Mouse (Mus musculus) heart, embryonic 10.5 days (tissue): ENCODE data around the gene Hoxc4. TPM values are rescaled to one million over a fixed set of nuclear protein-coding genes. Genes with fewer than 3 reads are reported as not detected.

Experiments used
- DNase-seq: peaks from one replicate; pipeline ENCODE4 v3.0.0-alpha.2; 2017; ENCODE audit warnings: low spot score
- H3K27ac ChIP-seq: fragments of 300-500 bp; sonication (generic); 2 replicates; pipeline ENCODE4 v1.5.1; 2016; ENCODE audit warnings: mild to moderate bottlenecking
- H3K27me3 ChIP-seq: fragments of 300-500 bp; sonication (generic); 2 replicates; pipeline ENCODE4 v1.6.1; 2016; ENCODE audit warnings: mild to moderate bottlenecking; ENCODE audit not compliant: poor library complexity, insufficient read depth, severe bottlenecking
- H3K36me3 ChIP-seq: fragments of 300-500 bp; sonication (generic); 2 replicates; pipeline ENCODE4 v1.6.1; 2016; ENCODE audit warnings: mild to moderate bottlenecking, moderate library complexity
- H3K4me1 ChIP-seq: fragments of 300-500 bp; sonication (generic); 2 replicates; pipeline ENCODE4 v1.6.1; 2016; ENCODE audit warnings: mild to moderate bottlenecking
- H3K4me3 ChIP-seq: fragments of 300-500 bp; sonication (generic); 2 replicates; pipeline ENCODE4 v1.5.1; 2016; ENCODE audit warnings: mild to moderate bottlenecking, moderate library complexity
- H3K9me3 ChIP-seq: fragments of 300-500 bp; sonication (generic); 2 replicates; pipeline ENCODE4 v1.6.1; 2016; ENCODE audit warnings: mild to moderate bottlenecking, moderate library complexity
- WGBS: fragments of 180-500 bp; shearing (Covaris S2); methylation state at CpG from one replicate; pipeline ENCODE4 v1.1.7; 2016; 5-methylcytosine and 5-hydroxymethylcytosine counted together
- polyA plus RNA-seq: library from polyadenylated mRNA; unstranded; fragments of >200 nt; fragmentation: Nextera tagmentation; extraction: Ambion mirVana; gene quantifications from 2 replicates; pipeline ENCODE4 v1.2.1, GENCODE M21; 2016

Hoxc4 gene
- polyA plus RNA-seq, 1 experiment from 2014 or later = 6.6 TPM

DNA sequence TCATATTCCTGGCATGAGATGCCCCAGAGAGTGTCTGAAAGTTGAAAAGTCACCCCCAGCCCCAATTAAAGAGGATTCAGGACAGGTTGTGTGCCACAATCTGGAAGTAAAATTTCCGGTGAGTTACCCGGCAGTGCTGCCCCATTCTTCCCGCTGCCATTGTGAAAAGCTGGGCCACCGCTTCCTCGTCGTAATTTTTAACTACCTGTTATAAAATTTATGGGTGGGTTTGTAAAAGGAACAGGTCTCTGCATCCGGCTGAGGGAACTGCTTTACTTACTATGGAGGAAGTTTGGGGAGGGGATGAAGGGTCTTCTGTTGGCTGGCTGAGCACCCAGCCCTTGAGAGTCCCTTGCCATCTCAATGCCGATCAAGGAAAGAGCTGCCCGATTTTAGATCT is 22.2 kb upstream of the Hoxc4 start:
- peaks cover 32% of the 10 kb centered on the region for H3K4me1 ChIP-seq
- H3K4me3 ChIP-seq = no peak overlapping the region

DNA sequence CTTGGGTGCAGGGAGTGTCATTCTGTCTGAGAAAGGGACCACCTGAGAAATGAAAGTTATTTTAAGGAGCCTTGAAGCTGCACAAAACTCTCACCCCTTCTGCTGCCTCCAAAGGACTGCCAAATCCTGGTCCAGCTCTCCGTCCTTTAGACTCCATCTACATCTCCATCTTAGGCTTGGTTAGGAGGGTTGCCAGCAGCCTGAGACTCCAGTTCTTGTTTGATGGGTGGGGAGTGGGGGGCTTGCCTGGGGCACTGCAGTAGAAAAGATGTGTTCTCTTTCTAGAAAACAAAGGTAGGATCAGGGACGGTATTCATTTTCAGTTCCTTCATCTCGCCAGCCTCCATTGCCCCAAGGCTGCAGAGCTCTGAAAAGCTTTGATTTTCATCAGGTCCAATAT is 21.3 kb upstream of the Hoxc4 start:
- H3K27ac ChIP-seq = no peak overlapping the region
- H3K27me3 ChIP-seq = peaks cover 99% of the 10 kb centered on the region
- H3K36me3 ChIP-seq = no peaks in the 10 kb centered on the region
- no peak for DNase-seq
- no peaks in the 10 kb centered on the region for H3K9me3 ChIP-seq
- H3K4me3 ChIP-seq = no peak overlapping the region
- peaks cover 32% of the 10 kb centered on the region for H3K4me1 ChIP-seq
- WGBS = 0% methylated on average over 3 of the region's 3 CpGs

More for the DNA sequence above, 22.2 kb upstream of the Hoxc4 start:
- no peak for DNase-seq
- H3K27ac ChIP-seq = no peak overlapping the region
- whole genome bisulfite sequencing = 1% methylated on average over 9 of the region's 9 CpGs
- peaks cover 99% of the 10 kb centered on the region for H3K27me3 ChIP-seq
- no peaks in the 10 kb centered on the region for H3K36me3 ChIP-seq
- no peaks in the 10 kb centered on the region for H3K9me3 ChIP-seq

DNA sequence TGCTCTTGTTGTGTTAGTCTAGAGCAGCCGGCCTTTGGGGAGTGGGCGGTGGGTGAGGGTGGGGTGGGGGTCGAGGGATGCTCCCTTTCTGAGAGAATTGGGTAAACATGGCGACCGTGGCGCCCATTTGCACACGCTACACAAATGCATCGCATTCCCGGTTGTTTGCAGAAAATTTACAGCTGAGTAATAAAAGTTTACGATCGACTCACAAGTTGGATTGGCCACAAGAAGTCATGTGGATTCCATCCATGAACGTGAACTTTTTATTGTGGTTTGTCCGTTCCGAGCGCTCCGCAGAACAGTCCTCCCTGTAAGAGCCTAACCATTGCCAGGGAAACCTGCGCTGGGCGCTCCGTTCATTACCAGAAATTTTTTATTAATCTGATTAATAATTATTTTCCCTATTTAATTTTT is 20.8 kb upstream of the Hoxc4 start, which contains the start of gene Hoxc6:
Hoxc6 (plus strand) TSS at position 319 of the 417 bp plus-strand sequence.
- WGBS = 2% methylated on average over 19 of the region's 19 CpGs
- H3K4me1 ChIP-seq = peaks cover 32% of the 10 kb centered on the region

DNA sequence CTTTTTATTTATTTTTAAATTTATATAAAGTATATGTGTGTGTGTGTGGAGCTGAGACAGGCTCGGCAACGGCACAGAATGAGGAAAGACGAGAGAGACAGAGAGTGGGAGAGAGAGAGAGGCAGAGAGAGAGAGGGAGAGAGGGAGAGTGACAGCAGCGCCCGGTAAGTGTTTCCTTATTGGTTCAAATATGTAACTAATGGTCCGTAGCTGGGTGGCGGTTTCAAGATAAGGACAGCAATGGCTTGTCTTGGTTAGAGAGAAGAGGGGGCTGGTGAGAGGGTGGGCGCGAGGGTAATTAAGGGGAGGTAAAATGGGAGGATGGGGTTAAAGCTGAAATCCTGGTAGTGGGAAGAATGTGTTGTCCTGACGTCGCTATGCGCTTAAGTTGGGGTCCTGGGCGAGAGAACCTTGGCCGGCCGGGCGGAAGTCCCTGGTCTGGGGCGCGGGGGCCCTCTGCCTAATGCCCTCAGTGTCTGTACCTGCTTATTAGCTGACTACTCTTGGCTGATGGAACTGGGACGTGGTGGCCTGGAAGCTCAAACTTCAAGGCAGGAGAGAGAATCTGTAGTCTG is 20.0 kb upstream of the Hoxc4 start:
- Histone ChIP-seq H3K4me1 (peaks cover 32% of the 10 kb centered on the region), H3K36me3 (no peaks in the 10 kb centered on the region)

More for the DNA sequence above, 20.8 kb upstream of the Hoxc4 start, which contains the start of gene Hoxc6:
- Histone ChIP-seq H3K27me3 (peaks cover 99% of the 10 kb centered on the region), H3K4me3 (peak within 1 kb of the TSS; percentile 63), H3K27ac (peak within 1 kb of the TSS; percentile 60; the same call in 1 of the 2 replicates), H3K36me3 (no peaks in the 10 kb centered on the region), H3K9me3 (no peaks in the 10 kb centered on the region)
- DNase-seq = no peak

DNA sequence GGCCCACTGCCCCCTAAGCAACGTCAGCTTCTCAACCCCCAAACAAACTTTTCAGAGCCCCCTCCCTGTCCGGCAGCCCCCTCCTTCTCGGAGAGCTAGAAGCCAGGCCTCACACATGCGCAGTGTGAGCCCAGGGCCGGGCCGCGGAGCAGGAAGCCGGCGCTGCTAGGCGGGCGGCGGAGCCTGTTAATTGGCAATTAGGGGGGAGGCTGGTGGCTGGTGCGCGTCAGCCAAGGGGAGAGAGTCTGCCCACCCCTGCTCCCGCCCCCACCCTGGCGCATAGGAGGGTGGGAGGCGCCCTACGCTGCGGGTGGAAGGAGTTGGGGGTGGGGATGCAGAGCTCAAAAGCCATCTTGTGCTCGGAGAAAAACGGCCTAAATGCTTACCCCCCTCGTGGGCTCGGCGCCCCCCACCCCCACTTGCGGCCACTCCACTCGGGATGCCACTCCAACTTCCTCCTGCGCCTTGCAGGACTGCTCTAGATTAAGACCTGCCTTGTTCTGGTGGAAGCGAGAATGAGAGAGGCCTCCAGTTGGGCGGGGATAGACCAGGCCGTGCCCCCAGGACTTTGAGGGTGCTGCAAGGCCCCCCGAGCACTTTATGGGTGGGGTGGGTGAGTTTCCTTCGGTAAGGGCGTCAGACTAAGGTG is 19.4 kb upstream of the Hoxc4 start:
- H3K36me3 ChIP-seq = no peaks in the 10 kb centered on the region
- peaks cover 100% of the 10 kb centered on the region for H3K27me3 ChIP-seq
- peaks cover 32% of the 10 kb centered on the region for H3K4me1 ChIP-seq
- H3K4me3 ChIP-seq = peak overlapping the region; percentile 63
- no peak for DNase-seq
- H3K27ac ChIP-seq = peak overlapping the region; percentile 60; the same call in 1 of the 2 replicates
- WGBS = under 1% methylated on average over 33 of the region's 33 CpGs
- H3K9me3 ChIP-seq = no peaks in the 10 kb centered on the region

More for the DNA sequence above, 20.0 kb upstream of the Hoxc4 start:
- 0% methylated on average over 19 of the region's 19 CpGs for WGBS
- Histone ChIP-seq H3K27ac (peak overlapping the region; percentile 60; the same call in 1 of the 2 replicates), H3K9me3 (no peaks in the 10 kb centered on the region), H3K27me3 (peaks cover 100% of the 10 kb centered on the region), H3K4me3 (peak overlapping the region; percentile 63)
- no peak for DNase-seq

DNA sequence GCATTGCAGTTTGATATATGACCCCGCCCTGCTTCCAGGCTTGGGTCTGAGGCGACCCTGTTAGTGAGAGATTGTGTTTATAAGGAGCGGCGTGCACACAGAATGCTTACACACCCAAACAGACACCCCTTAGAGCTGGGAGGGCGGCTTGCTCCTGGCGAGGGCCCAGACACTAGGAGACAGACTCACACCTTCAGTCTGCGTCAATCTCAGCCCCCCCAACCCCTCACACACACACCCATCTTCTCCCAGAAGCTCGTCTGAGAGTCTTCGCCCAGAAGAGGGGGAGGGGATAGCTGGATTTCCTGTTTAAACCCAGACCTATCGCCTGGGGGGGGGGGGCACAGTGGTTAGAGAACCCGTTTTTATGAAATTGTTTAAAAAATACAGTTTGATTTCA is 18.8 kb upstream of the Hoxc4 start:
- H3K36me3 ChIP-seq = no peaks in the 10 kb centered on the region
- peaks cover 32% of the 10 kb centered on the region for H3K4me1 ChIP-seq
- peak overlapping the region; percentile 63 for H3K4me3 ChIP-seq
- no peak overlapping the region for H3K27ac ChIP-seq
- 2% methylated on average over 11 of the region's 11 CpGs for WGBS
- H3K27me3 ChIP-seq = peaks cover 100% of the 10 kb centered on the region
- no peak for DNase-seq
- no peaks in the 10 kb centered on the region for H3K9me3 ChIP-seq

DNA sequence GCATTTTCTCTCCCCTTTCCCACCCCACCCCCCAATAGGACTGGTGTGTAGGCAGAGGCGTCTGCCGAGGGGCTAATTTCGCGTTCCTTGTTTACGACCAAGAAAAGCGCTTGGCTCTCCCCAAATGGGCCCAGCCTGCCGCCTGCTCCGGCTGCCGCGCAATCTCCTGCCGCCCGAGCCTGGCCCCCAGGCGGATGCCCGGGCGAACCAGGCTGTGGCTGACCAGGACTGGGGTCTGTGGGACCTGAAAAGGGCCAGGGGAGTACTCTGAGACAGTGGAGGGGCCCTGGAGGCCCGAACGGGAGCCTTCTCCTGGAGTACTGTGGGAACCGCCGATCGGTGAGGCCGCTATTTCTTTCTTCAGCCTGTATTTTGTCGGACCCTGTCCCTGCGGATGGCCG is 18.2 kb upstream of the Hoxc4 start:
- no peaks in the 10 kb centered on the region for H3K9me3 ChIP-seq
- peak overlapping the region; percentile 75 for H3K27ac ChIP-seq
- H3K4me3 ChIP-seq = peak overlapping the region; percentile 45
- WGBS = 2% methylated on average over 24 of the region's 24 CpGs
- DNase-seq = no peak
- H3K4me1 ChIP-seq = peaks cover 32% of the 10 kb centered on the region
- H3K36me3 ChIP-seq = no peaks in the 10 kb centered on the region
- H3K27me3 ChIP-seq = peaks cover 100% of the 10 kb centered on the region

DNA sequence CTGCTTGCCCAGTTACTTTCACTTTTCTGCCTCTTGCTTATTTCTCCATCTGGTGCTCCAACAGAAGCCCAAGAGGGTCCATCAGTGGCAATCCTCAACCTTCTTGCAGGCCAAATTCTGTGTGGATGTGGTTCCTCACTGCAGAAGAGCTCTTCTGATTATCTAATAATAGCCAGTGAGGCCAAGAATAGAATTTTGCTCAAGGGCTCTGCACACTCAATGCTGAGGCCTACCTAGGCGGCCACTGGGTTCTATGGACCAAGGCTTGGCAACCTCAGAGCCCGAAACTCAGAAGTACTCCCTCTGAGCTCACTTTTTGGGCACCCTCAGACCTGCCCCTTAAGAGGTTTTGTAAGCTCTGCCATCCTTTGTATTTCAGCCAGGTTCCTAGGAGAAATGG is 17.4 kb upstream of the Hoxc4 start:
- H3K27ac ChIP-seq = no peak overlapping the region
- DNase-seq = no peak
- no peaks in the 10 kb centered on the region for H3K9me3 ChIP-seq
- peaks cover 32% of the 10 kb centered on the region for H3K4me1 ChIP-seq
- peaks cover 100% of the 10 kb centered on the region for H3K27me3 ChIP-seq
- no peak overlapping the region; the same call in 1 of the 2 replicates for H3K4me3 ChIP-seq
- 14% methylated on average over 2 of the region's 2 CpGs for WGBS
- H3K36me3 ChIP-seq = no peaks in the 10 kb centered on the region

DNA sequence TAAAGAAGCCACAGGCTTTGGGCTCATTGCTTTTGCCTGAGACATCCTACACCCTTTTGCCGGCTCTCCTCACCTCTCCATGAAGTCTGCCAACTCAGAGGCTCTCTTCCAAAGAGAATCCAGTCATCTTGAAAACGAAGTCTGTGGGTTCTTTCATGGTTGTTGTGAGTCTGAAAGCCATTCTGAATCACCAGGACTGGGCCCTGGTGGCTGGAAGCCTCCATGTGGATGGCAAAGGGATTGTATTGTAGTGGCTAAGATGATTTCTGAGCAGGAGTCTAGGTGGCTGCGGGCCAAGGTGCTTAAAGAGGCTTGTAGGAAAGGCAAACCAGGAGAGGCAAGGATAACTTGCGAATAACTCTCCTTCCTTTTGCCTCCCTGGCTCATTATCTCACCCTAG is 16.6 kb upstream of the Hoxc4 start:
- no peak for DNase-seq
- Histone ChIP-seq H3K4me3 (no peak overlapping the region), H3K9me3 (no peaks in the 10 kb centered on the region), H3K36me3 (no peaks in the 10 kb centered on the region), H3K4me1 (peaks cover 32% of the 10 kb centered on the region), H3K27ac (no peak overlapping the region), H3K27me3 (peaks cover 100% of the 10 kb centered on the region)
- 13% methylated on average over 4 of the region's 4 CpGs for WGBS

DNA sequence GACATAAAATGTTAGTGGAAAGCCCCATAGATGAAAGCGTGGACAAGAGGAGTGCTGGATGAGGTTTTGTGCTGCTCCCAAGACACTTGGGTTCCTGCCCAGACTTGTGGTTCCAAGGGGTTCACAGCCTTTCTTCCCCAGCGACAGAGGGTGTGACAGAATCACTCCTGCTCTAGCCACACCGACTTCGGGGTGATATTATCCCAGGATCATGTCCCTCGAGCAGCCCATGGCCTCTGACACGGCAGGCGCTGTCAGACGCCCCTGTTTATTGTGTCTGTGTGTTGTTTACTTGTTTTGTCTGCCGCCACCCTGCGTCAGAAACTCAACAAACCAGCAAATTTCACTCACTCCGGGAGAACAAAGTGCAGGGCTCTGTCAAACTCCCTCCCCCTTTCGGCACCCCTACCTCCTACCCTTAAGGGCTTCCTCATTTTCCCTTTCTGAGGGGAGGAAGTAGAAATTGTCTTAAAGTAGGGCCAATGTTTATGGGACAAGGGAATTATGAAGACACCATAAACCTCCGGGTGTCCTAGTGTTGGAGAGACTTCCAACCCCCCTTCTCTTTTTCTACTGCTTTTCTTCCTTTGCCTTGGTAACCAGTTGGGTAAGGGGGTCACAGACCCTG is 15.8 kb upstream of the Hoxc4 start:
- Histone ChIP-seq H3K4me3 (no peak overlapping the region), H3K27me3 (peaks cover 100% of the 10 kb centered on the region), H3K27ac (no peak overlapping the region), H3K36me3 (no peaks in the 10 kb centered on the region), H3K9me3 (no peaks in the 10 kb centered on the region), H3K4me1 (peaks cover 32% of the 10 kb centered on the region)
- whole genome bisulfite sequencing = 8% methylated on average over 13 of the region's 13 CpGs
- DNase-seq = no peak

DNA sequence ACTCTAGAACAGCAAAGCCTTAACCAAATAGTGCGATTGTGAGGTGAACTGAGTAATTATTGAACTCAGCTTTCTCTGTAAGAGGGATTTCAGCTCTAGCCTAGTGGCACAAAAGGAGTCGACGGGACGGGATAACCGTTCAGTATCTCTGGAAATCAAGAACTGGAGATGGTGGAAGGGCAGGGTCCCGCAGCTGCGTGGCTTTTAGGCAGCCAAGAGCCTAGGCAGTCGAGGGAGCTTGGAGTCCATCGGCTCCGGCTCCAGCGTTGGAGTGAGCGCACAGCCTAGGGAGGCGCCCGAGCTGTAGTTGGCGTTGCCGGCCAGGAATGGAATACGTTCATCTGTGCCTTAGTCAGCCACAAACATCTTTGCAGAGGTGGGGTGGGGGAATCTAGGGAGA is 13.4 kb upstream of the Hoxc4 start:
- Histone ChIP-seq H3K9me3 (no peaks in the 10 kb centered on the region), H3K4me1 (peaks cover 13% of the 10 kb centered on the region), H3K36me3 (no peaks in the 10 kb centered on the region), H3K27ac (no peak overlapping the region), H3K4me3 (no peak overlapping the region), H3K27me3 (peaks cover 100% of the 10 kb centered on the region)
- DNase-seq = no peak
- WGBS = under 1% methylated on average over 17 of the region's 17 CpGs

DNA sequence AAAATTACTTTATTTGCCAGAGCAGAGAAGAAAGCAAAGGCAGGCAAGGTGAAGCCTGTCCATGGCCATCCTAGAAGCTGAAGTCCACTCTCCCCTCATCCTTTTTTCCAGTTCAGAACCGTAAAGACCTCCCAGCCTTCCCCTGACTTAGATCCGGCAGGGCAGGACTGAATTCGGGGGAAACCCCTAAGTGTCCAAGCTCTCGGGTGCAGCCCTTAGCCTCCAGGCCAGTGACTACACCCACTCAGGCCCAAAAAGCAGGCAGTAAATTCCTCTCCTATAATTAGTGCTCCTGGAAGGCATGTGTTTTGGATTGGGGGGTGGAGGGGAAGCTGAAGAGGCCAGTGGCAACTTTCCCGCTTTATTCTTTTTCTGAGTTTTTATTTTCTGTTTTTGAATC is 12.9 kb upstream of the Hoxc4 start:
- no peaks in the 10 kb centered on the region for H3K9me3 ChIP-seq
- no peak overlapping the region for H3K27ac ChIP-seq
- no peak for DNase-seq
- H3K27me3 ChIP-seq = peaks cover 100% of the 10 kb centered on the region
- H3K36me3 ChIP-seq = no peaks in the 10 kb centered on the region
- no peak overlapping the region for H3K4me3 ChIP-seq
- H3K4me1 ChIP-seq = peaks cover 13% of the 10 kb centered on the region; the same call in 1 of the 2 replicates
- whole genome bisulfite sequencing = under 1% methylated on average over 5 of the region's 5 CpGs

DNA sequence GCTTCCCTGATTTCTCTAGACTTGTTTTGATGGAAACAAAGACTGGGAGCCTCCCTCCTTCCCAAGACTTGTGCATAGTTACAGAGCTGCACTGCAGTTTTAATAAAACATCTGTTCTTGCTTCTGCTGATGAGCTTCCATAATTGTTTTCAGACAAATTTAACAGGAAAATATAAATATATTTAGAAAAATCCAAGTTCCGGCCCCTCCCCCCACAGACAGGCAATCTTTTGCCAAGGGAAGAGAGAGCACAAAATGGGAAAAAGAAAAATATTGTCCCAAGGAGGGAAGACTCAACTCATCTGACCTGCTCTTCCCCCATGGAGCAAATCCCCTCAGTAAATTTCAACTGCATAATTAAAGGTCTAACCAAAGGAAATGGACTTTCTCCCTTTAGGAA is 12.4 kb upstream of the Hoxc4 start:
- no peaks in the 10 kb centered on the region for H3K9me3 ChIP-seq
- H3K36me3 ChIP-seq = no peaks in the 10 kb centered on the region
- H3K27ac ChIP-seq = no peak overlapping the region
- H3K4me1 ChIP-seq = peaks cover 13% of the 10 kb centered on the region
- no peak for DNase-seq
- no peak overlapping the region for H3K4me3 ChIP-seq
- WGBS = 18% methylated on average over 1 of the region's 1 CpGs
- peaks cover 100% of the 10 kb centered on the region for H3K27me3 ChIP-seq
